Mouse (Mus musculus): ENCODE results near the gene Thap4. TPM values are rescaled to one million over a fixed set of nuclear protein-coding genes. Genes with fewer than 3 reads are reported as not detected.

Gene Thap4
- total and polyA plus RNA-seq, 3 experiments, result 35.8 to 52.4 (median 50.2) TPM

- dilution Hi-C loops (cut with MboI; ENCODE audit: extremely low pct_ligation_motif_present, extremely low pct_unique_long_range_greater_than_20kb, low sequenced_read_pairs), result no loop called here
- Histone ChIP-seq H3K27ac (ENCODE audit: insufficient read depth, low read depth) (no peak overlapping the region), H3K79me2 (replicated peaks; ENCODE audit: control insufficient read depth, extremely low read depth, insufficient read depth, poor library complexity, severe bottlenecking) (no peaks in the 10 kb centered on the region), H3K9me3 (replicated peaks; ENCODE audit: low read length) (no peaks in the 10 kb centered on the region), H3K4me2 (ENCODE audit: insufficient read depth, low read depth, poor library complexity, severe bottlenecking) (no peak overlapping the region), H3K27me3 (replicated peaks) (no peaks in the 10 kb centered on the region), H3K36me3 (replicated peaks in 1 of 2; ENCODE audit: control insufficient read depth in 1 of 2, insufficient read depth in 1 of 2, low read length in 1 of 2) (peaks cover 26 to 56% of the 10 kb centered on the region in 2 experiments), H3K4me1 (ENCODE audit: control insufficient read depth in 1 of 2, insufficient read depth in 2 of 2) (no peaks in the 10 kb centered on the region), H3K9ac (ENCODE audit: insufficient read depth, low read depth) (no peak overlapping the region), H3K4me3 (replicated peaks in 1 of 3; ENCODE audit: low read depth in 2 of 3, low read length in 2 of 3, poor library complexity in 1 of 3) (no peak overlapping the region)
- TF ChIP-seq ZC3H11A (IDR thresholded peaks at IDR 0.05; ENCODE audit: low read depth, low read length) (no peak), UBTF (IDR thresholded peaks at IDR 0.05; ENCODE audit: low read depth, low read length) (no peak), GABPA (IDR thresholded peaks at IDR 0.05; ENCODE audit: insufficient replicate concordance, low read depth, low read length) (no peak), MYC (IDR thresholded peaks at IDR 0.05; ENCODE audit: low read depth, low read length) (no peak), MAZ (IDR thresholded peaks at IDR 0.05; ENCODE audit: low read depth, low read length) (no peak), RCOR1 (conservative IDR thresholded peaks at IDR 0.05; ENCODE audit: low read depth, low read length) (no peak), TBP (conservative IDR thresholded peaks at IDR 0.05; ENCODE audit: low read depth, low read length) (no peak)
- DNase-seq (ENCODE audit: extremely low read depth), result no peak
- in situ Hi-C loops (cut with MboI; ENCODE audit: low pct_ligation_motif_present, low pct_unique_long_range_greater_than_20kb, low sequenced_read_pairs), result loop anchor here (25.0 kb wide), 1 partner anchor 517 kb away; no protein-coding TSS in a partner anchor
Measured at GRCm38 (mm10) chr1:93704341-93704740, 50.3 kb downstream of the Thap4 start.

DNA sequence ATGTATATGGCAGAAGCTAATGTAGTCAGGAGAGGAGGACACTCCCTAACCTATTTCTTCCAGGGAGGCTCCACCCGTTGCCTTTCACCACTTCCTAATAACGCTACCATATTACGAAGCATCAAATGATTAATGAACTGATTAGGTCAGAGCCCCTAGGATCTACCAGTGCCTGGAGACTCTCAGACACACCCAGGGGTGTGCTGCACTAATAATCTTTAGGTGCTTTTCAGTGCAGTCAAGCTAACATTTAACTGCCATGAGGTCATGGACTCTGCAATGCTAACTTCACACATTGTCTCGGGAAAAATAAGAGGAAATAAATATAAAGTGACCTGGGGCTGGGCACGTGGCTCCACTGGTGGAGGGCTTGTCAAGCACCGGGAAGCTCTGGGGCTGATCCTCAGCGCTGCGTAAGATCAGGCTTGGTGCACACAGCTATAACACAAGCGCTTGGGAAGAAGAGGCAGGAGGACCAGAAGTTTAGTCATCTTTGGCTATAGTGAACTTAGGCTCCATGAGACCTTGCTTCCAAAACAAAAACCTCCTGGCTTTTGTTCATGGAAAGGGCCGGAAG lies 51.1 kb downstream of the Thap4 start:
- DNase-seq (ENCODE audit: extremely low read depth), result no peak
- dilution Hi-C loops (cut with MboI; ENCODE audit: extremely low pct_ligation_motif_present, extremely low pct_unique_long_range_greater_than_20kb, low sequenced_read_pairs) (no loop called here), in situ Hi-C loops (cut with MboI; ENCODE audit: low pct_ligation_motif_present, low pct_unique_long_range_greater_than_20kb, low sequenced_read_pairs) (loop anchor here (25.0 kb wide), 1 partner anchor 516 kb away; no protein-coding TSS in a partner anchor)
- Histone ChIP-seq H3K9ac (ENCODE audit: insufficient read depth, low read depth) (no peak overlapping the region), H3K4me1 (ENCODE audit: control insufficient read depth in 1 of 2, insufficient read depth in 2 of 2) (peaks cover 0 to 7% of the 10 kb centered on the region in 2 experiments; a peak in 2 of 4 replicates), H3K27me3 (replicated peaks) (no peaks in the 10 kb centered on the region), H3K9me3 (replicated peaks; ENCODE audit: low read length) (no peaks in the 10 kb centered on the region), H3K79me2 (replicated peaks; ENCODE audit: control insufficient read depth, extremely low read depth, insufficient read depth, poor library complexity, severe bottlenecking) (no peaks in the 10 kb centered on the region), H3K36me3 (replicated peaks in 1 of 2; ENCODE audit: control insufficient read depth in 1 of 2, insufficient read depth in 1 of 2, low read length in 1 of 2) (peaks cover 26 to 57% of the 10 kb centered on the region in 2 experiments), H3K4me2 (ENCODE audit: insufficient read depth, low read depth, poor library complexity, severe bottlenecking) (no peak overlapping the region), H3K27ac (ENCODE audit: insufficient read depth, low read depth) (no peak overlapping the region), H3K4me3 (replicated peaks in 1 of 3; ENCODE audit: low read depth in 2 of 3, low read length in 2 of 3, poor library complexity in 1 of 3) (no peak overlapping the region)
- no peak for TF ChIP-seq MEF2A (IDR thresholded peaks at IDR 0.05; ENCODE audit: borderline replicate concordance, low read depth, low read length)

DNA sequence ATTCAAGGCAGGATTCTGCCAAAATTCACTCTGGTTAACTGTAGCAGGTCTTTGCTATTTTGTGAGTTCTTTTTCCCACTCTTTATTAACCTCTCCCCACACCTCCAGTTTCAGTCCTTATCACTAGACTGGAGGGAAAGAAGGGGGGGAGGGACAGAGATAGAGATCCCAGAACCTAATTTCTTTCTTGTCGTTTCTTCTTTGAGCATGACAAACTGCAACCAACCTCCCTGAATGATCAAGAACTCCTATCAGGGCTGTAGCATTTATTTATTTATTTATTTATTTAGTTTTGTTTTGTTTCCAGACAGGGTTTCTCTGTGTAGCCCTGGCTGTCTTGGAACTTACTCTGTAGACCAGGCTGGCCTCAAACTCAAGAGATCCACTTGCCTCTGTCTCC lies 52.6 kb downstream of the Thap4 start:
- no peak overlapping the region for H3K9ac ChIP-seq (ENCODE audit: insufficient read depth, low read depth)
- peaks cover 0 to 19% of the 10 kb centered on the region in 2 experiments; a peak in 2 of 4 replicates for H3K4me1 ChIP-seq (ENCODE audit: control insufficient read depth in 1 of 2, insufficient read depth in 2 of 2)
- no peak overlapping the region for H3K27ac ChIP-seq (ENCODE audit: insufficient read depth, low read depth)
- in situ Hi-C loops (cut with MboI; ENCODE audit: low pct_ligation_motif_present, low pct_unique_long_range_greater_than_20kb, low sequenced_read_pairs) (loop anchor here (25.0 kb wide), 1 partner anchor 515 kb away; no protein-coding TSS in a partner anchor), dilution Hi-C loops (cut with MboI; ENCODE audit: extremely low pct_ligation_motif_present, extremely low pct_unique_long_range_greater_than_20kb, low sequenced_read_pairs) (no loop called here)
- DNase-seq (ENCODE audit: extremely low read depth), result no peak
- H3K79me2 ChIP-seq (replicated peaks; ENCODE audit: control insufficient read depth, extremely low read depth, insufficient read depth, poor library complexity, severe bottlenecking), result no peaks in the 10 kb centered on the region
- H3K27me3 ChIP-seq (replicated peaks), result no peaks in the 10 kb centered on the region
- TF ChIP-seq CHD1 (IDR thresholded peaks at IDR 0.05; ENCODE audit: low read depth, low read length), result no peak
- no peak for TF ChIP-seq UBTF (IDR thresholded peaks at IDR 0.05; ENCODE audit: low read depth, low read length)
- no peak for TF ChIP-seq SMC3 (IDR thresholded peaks at IDR 0.05; ENCODE audit: low read depth, low read length)
- TF ChIP-seq ZKSCAN1 (IDR thresholded peaks at IDR 0.05; ENCODE audit: borderline replicate concordance, low read depth, low read length), result no peak
- TF ChIP-seq TCF12 (IDR thresholded peaks at IDR 0.05; ENCODE audit: low read depth, low read length), result no peak
- TF ChIP-seq ZMIZ1 (IDR thresholded peaks at IDR 0.05; ENCODE audit: low read depth, low read length), result no peak
- no peak for TF ChIP-seq SIN3A (IDR thresholded peaks at IDR 0.05; ENCODE audit: low read length)
- TF ChIP-seq MYC (IDR thresholded peaks at IDR 0.05; ENCODE audit: low read depth, low read length), result no peak
- H3K9me3 ChIP-seq (replicated peaks; ENCODE audit: low read length), result no peaks in the 10 kb centered on the region
- peaks cover 26 to 54% of the 10 kb centered on the region in 2 experiments for H3K36me3 ChIP-seq (replicated peaks in 1 of 2; ENCODE audit: control insufficient read depth in 1 of 2, insufficient read depth in 1 of 2, low read length in 1 of 2)
- no peak overlapping the region for H3K4me2 ChIP-seq (ENCODE audit: insufficient read depth, low read depth, poor library complexity, severe bottlenecking)
- no peak overlapping the region for H3K4me3 ChIP-seq (replicated peaks in 1 of 3; ENCODE audit: low read depth in 2 of 3, low read length in 2 of 3, poor library complexity in 1 of 3)
